Mouse (Mus musculus): ENCODE measurements around the gene Cacnb1. TPM values are rescaled to one million over a fixed set of nuclear protein-coding genes. Genes with fewer than 3 reads are reported as not detected.
A peak's percentile ranks its signal among the peaks of the same experiment; 100 is the strongest.

The Cacnb1 gene
- polyA plus RNA-seq, 1 experiment from 2014 or later: 51.6 TPM

GRCm38 (mm10) chr11:97974746-97975145 is 48.1 kb downstream of the Cacnb1 start:
- no peaks in the 10 kb centered on the region; the same call in 1 of the 2 replicates for H3K4me1 ChIP-seq (replicated peaks)
- no peak overlapping the region for H3K4me3 ChIP-seq
- H3K27me3 ChIP-seq: no peaks in the 10 kb centered on the region
- H3K9ac ChIP-seq: no peak overlapping the region
- no peak for ATAC-seq (ENCODE audit: low FRiP score)
- no peaks in the 10 kb centered on the region for H3K9me3 ChIP-seq
- no peak overlapping the region for H3K27ac ChIP-seq
- no peak overlapping the region for H3K4me2 ChIP-seq
- WGBS: 87% methylated on average over 5 of the region's 5 CpGs
- no peaks in the 10 kb centered on the region for H3K36me3 ChIP-seq

GRCm38 (mm10) chr11:97974141-97974540 is 48.7 kb downstream of the Cacnb1 start:
- Histone ChIP-seq H3K4me2 (no peak overlapping the region), H3K27me3 (no peaks in the 10 kb centered on the region), H3K9ac (no peak overlapping the region), H3K27ac (no peak overlapping the region), H3K9me3 (no peaks in the 10 kb centered on the region), H3K4me1 (replicated peaks) (no peaks in the 10 kb centered on the region; the same call in 1 of the 2 replicates), H3K4me3 (no peak overlapping the region), H3K36me3 (no peaks in the 10 kb centered on the region)
- 85% methylated on average over 5 of the region's 5 CpGs for WGBS
- ATAC-seq (ENCODE audit: low FRiP score): no peak

GRCm38 (mm10) chr11:97972434-97972833 is 50.4 kb downstream of the Cacnb1 start:
- Histone ChIP-seq H3K27me3 (no peaks in the 10 kb centered on the region), H3K4me2 (no peak overlapping the region), H3K36me3 (no peaks in the 10 kb centered on the region), H3K27ac (no peak overlapping the region), H3K4me1 (replicated peaks) (no peaks in the 10 kb centered on the region; the same call in 1 of the 2 replicates), H3K9me3 (no peaks in the 10 kb centered on the region), H3K9ac (no peak overlapping the region), H3K4me3 (no peak overlapping the region)
- 70% methylated on average over 2 of the region's 2 CpGs for WGBS
- ATAC-seq (ENCODE audit: low FRiP score): no peak

GRCm38 (mm10) chr11:97971232-97971631 is 51.6 kb downstream of the Cacnb1 start:
- 43% methylated on average over 7 of the region's 7 CpGs for WGBS

GRCm38 (mm10) chr11:97970771-97971170 is 52.1 kb downstream of the Cacnb1 start:
- Histone ChIP-seq H3K4me3 (no peak overlapping the region), H3K36me3 (no peaks in the 10 kb centered on the region), H3K4me2 (no peak overlapping the region), H3K27me3 (no peaks in the 10 kb centered on the region), H3K9me3 (no peaks in the 10 kb centered on the region), H3K27ac (no peak overlapping the region), H3K9ac (no peak overlapping the region), H3K4me1 (replicated peaks) (peaks cover 8% of the 10 kb centered on the region)
- no peak for ATAC-seq (ENCODE audit: low FRiP score)
- 87% methylated on average over 7 of the region's 7 CpGs for WGBS

More at GRCm38 (mm10) chr11:97971232-97971631, 51.6 kb downstream of the Cacnb1 start:
- Histone ChIP-seq H3K9ac (no peak overlapping the region), H3K36me3 (no peaks in the 10 kb centered on the region), H3K9me3 (no peaks in the 10 kb centered on the region), H3K4me3 (no peak overlapping the region), H3K4me1 (replicated peaks) (peaks cover 8% of the 10 kb centered on the region), H3K4me2 (no peak overlapping the region), H3K27me3 (no peaks in the 10 kb centered on the region), H3K27ac (no peak overlapping the region)
- ATAC-seq (ENCODE audit: low FRiP score): no peak

- H3K27ac ChIP-seq: no peak overlapping the region
- no peak overlapping the region for H3K4me2 ChIP-seq
- peaks cover 8% of the 10 kb centered on the region for H3K4me1 ChIP-seq (replicated peaks)
- no peak for ATAC-seq (ENCODE audit: low FRiP score)
- H3K9me3 ChIP-seq: no peaks in the 10 kb centered on the region
- WGBS: 87% methylated on average over 5 of the region's 5 CpGs
- no peak overlapping the region for H3K4me3 ChIP-seq
- H3K27me3 ChIP-seq: no peaks in the 10 kb centered on the region
- H3K36me3 ChIP-seq: no peaks in the 10 kb centered on the region
- no peak overlapping the region for H3K9ac ChIP-seq
Measured at GRCm38 (mm10) chr11:97968385-97968784, 54.4 kb downstream of the Cacnb1 start.

- peak overlapping the region; percentile 40; the same call in 1 of the 2 replicates for H3K27ac ChIP-seq
- 32% methylated on average over 2 of the region's 2 CpGs for whole genome bisulfite sequencing
- no peaks in the 10 kb centered on the region for H3K36me3 ChIP-seq
- no peak overlapping the region for H3K4me3 ChIP-seq
- H3K9ac ChIP-seq: peak overlapping the region; percentile 13; the same call in 1 of the 2 replicates
- no peaks in the 10 kb centered on the region for H3K9me3 ChIP-seq
- ATAC-seq (ENCODE audit: low FRiP score): no peak
- H3K27me3 ChIP-seq: 0 out of 2 replicates have a peak, but pooled peaks cover 4% of the 10 kb centered on the region
- peaks cover 8% of the 10 kb centered on the region for H3K4me1 ChIP-seq (replicated peaks)
- H3K4me2 ChIP-seq: no peak overlapping the region
Measured at GRCm38 (mm10) chr11:97967114-97967513, 55.7 kb downstream of the Cacnb1 start.

GRCm38 (mm10) chr11:97960907-97961306 is 61.9 kb downstream of the Cacnb1 start:
- peaks cover 27% of the 10 kb centered on the region for H3K4me1 ChIP-seq (replicated peaks)
- H3K9ac ChIP-seq: no peak overlapping the region
- 0 out of 2 replicates have a peak, but pooled peaks cover 4% of the 10 kb centered on the region for H3K27me3 ChIP-seq
- H3K4me3 ChIP-seq: no peak overlapping the region
- 100% methylated on average over 1 of the region's 1 CpGs for WGBS
- H3K36me3 ChIP-seq: no peaks in the 10 kb centered on the region
- H3K4me2 ChIP-seq: no peak overlapping the region
- H3K9me3 ChIP-seq: no peaks in the 10 kb centered on the region
- no peak overlapping the region for H3K27ac ChIP-seq
- ATAC-seq (ENCODE audit: low FRiP score): no peak

- Histone ChIP-seq H3K4me3 (no peak overlapping the region), H3K9ac (no peak overlapping the region), H3K9me3 (no peaks in the 10 kb centered on the region), H3K36me3 (no peaks in the 10 kb centered on the region), H3K27ac (0 out of 2 replicates have a peak overlapping the region, but pooled peaks have one; percentile 0), H3K4me2 (no peak overlapping the region), H3K27me3 (0 out of 2 replicates have a peak, but pooled peaks cover 4% of the 10 kb centered on the region), H3K4me1 (replicated peaks) (peaks cover 35% of the 10 kb centered on the region)
- 41% methylated on average over 5 of the region's 5 CpGs for WGBS
- ATAC-seq (ENCODE audit: low FRiP score): no peak
Measured at GRCm38 (mm10) chr11:97959300-97959680, 63.5 kb downstream of the Cacnb1 start.

GRCm38 (mm10) chr11:97958641-97959299 is 64.1 kb downstream of the Cacnb1 start:
- H3K9ac ChIP-seq: no peak overlapping the region
- no peak overlapping the region for H3K4me2 ChIP-seq
- ATAC-seq (ENCODE audit: low FRiP score): no peak
- peaks cover 37% of the 10 kb centered on the region for H3K4me1 ChIP-seq (replicated peaks)
- H3K27me3 ChIP-seq: 0 out of 2 replicates have a peak, but pooled peaks cover 4% of the 10 kb centered on the region
- 76% methylated on average over 7 of the region's 7 CpGs for WGBS
- peak overlapping the region; percentile 0; the same call in 1 of the 2 replicates for H3K27ac ChIP-seq
- no peak overlapping the region for H3K4me3 ChIP-seq
- H3K9me3 ChIP-seq: no peaks in the 10 kb centered on the region
- H3K36me3 ChIP-seq: no peaks in the 10 kb centered on the region

- H3K4me2 ChIP-seq: no peak overlapping the region
- H3K4me1 ChIP-seq (replicated peaks): peaks cover 37% of the 10 kb centered on the region
- WGBS: 42% methylated on average over 6 of the region's 6 CpGs
- H3K9ac ChIP-seq: no peak overlapping the region
- peak overlapping the region; percentile 42 for H3K27ac ChIP-seq
- H3K4me3 ChIP-seq: no peak overlapping the region
- no peaks in the 10 kb centered on the region for H3K36me3 ChIP-seq
- no peaks in the 10 kb centered on the region for H3K9me3 ChIP-seq
- H3K27me3 ChIP-seq: no peaks in the 10 kb centered on the region
- ATAC-seq (ENCODE audit: low FRiP score): no peak
Measured at GRCm38 (mm10) chr11:97956905-97957560, 65.8 kb downstream of the Cacnb1 start.

- H3K4me1 ChIP-seq (replicated peaks): peaks cover 37% of the 10 kb centered on the region
- H3K27ac ChIP-seq: no peak overlapping the region
- H3K27me3 ChIP-seq: no peaks in the 10 kb centered on the region
- no peak overlapping the region for H3K9ac ChIP-seq
- ATAC-seq (ENCODE audit: low FRiP score): 0 out of 2 replicates have a peak, but pooled peaks have one; percentile 32
- H3K4me3 ChIP-seq: no peak overlapping the region
- H3K9me3 ChIP-seq: no peaks in the 10 kb centered on the region
- no peaks in the 10 kb centered on the region for H3K36me3 ChIP-seq
- H3K4me2 ChIP-seq: no peak overlapping the region
- WGBS: 37% methylated on average over 4 of the region's 4 CpGs
Measured at GRCm38 (mm10) chr11:97955915-97956314, 66.9 kb downstream of the Cacnb1 start.

Measured in hindbrain, embryonic 13.5 days (tissue).